Mouse (Mus musculus): ENCODE results near the gene Drp2.

- TF ChIP-seq GATA1 (IDR thresholded peaks at IDR 0.05; ENCODE audit: low read length) (no peak), TAL1 (IDR thresholded peaks at IDR 0.05; ENCODE audit: low read length) (no peak)
Measured at GRCm38 (mm10) chrX:134426819-134427218, 22.5 kb downstream of the Drp2 start.
